Mouse (Mus musculus) v-Abl transformed pro-B cells (cell line): ENCODE measurements around the gene Ehd4.

Source experiments
- in situ Hi-C, 2 experiments: fragments of 400-800 bp; cut with MboI; formaldehyde crosslinking; loops; one replicate each; pipeline ENCODE4 v1.15.1; 2025; ENCODE audit not compliant: unreplicated experiment in 2 of 2

The Ehd4 gene

DNA sequence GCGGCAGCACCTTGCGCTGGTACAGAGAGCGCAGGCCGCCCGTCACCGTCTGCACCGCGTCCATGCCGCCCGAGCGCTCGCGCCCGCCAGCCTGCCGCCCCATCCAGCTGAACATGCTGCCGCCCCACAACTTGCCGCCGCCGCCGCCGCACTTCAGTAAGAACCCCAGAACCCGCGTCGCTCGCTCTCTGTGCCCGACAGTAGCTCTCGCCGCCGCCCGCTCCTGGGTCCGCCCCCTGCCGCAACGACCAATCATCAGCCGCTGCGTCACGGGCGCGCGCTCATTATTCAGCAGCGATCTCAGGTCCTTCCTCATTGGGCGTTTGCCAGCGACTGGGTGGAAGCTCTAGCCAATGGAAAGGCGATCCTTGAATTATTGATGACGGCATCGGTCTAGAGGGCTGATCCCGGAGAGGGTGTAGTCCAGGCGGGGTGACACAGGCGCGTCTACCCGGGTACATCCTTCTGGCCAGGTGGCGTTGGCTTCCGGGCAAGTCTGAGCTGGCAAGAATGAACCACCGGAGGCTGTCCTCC lies at the start of gene Ehd4:
TSS of gene Ehd4 (minus strand) at position 246 of the 534 bp plus-strand sequence.
- in situ Hi-C loops = loop anchor here (25.0 kb wide), 2 partner anchors 317 to 617 kb away; partner anchors contain the start of genes Chp1 (in 1 of the 2) and Exd1 (in 1 of the 2)

GRCm38 (mm10) chr2:120203742-120204141 lies 49.3 kb upstream of the Ehd4 start:
- in situ Hi-C loops = no loop called here

- in situ Hi-C loops = no loop called here
Measured at GRCm38 (mm10) chr2:120200077-120200476, 45.7 kb upstream of the Ehd4 start.

DNA sequence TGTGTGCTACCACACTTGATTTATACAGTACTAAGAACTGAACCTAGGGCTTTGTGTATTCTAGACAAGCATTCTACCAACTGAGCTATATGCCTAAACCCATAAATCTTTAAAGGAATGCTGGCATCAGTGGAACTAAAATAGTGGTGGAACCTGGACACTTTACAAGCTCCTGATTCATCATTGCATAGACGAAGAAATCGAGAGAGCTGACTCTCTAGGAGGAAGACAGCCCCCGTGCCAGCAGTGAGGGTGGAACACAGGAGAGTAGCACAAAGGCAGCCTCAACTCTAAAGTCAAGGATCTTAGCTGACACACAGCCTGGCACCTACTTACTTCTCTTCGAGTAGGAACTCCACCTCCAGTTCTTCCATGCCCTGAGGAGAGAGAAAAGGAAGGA lies 33.8 kb upstream of the Ehd4 start:
- in situ Hi-C loops = loop anchor here (25.0 kb wide), 3 partner anchors 474 to 899 kb away; partner anchors contain the start of genes Epb42 (in 1 of the 2) and Tgm5 (in 1 of the 2)

- in situ Hi-C loops = loop anchor here (25.0 kb wide), 3 partner anchors 475 to 900 kb away; partner anchors contain the start of genes Epb42 (in 1 of the 2) and Tgm5 (in 1 of the 2)
Measured at GRCm38 (mm10) chr2:120187583-120187982, 33.2 kb upstream of the Ehd4 start.

- in situ Hi-C loops = loop anchor here (25.0 kb wide), 3 partner anchors 477 to 902 kb away; partner anchors contain the start of genes Epb42 (in 1 of the 2) and Tgm5 (in 1 of the 2)
Measured at GRCm38 (mm10) chr2:120185527-120186276, 31.3 kb upstream of the Ehd4 start.

DNA sequence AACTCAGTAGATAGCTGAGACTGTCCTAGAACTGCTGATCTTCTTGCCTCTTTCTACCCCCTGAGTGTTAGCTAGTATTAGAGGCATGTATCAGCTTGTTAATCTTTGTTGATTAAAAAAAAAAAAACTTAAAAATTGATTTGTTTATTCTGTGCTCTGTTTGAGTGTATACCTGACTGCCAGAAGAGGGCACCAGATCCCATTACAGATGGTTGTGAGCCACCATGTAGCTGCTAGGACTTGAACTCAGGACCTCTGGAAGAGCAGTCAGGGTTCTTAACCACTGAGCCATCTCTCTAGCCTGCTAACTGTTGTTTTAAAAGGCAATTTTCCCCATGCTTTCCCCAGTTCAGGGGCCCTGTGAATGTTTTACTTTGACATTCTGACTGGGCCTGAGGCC lies 24.5 kb upstream of the Ehd4 start:
- in situ Hi-C loops = loop anchor here (5.0 to 25.0 kb wide), 4 partner anchors 103 to 908 kb away; partner anchors contain the start of genes Epb42 (in 1 of the 2) and Tgm5 (in 1 of the 2)

GRCm38 (mm10) chr2:120173718-120174117 lies 19.3 kb upstream of the Ehd4 start:
- in situ Hi-C loops = loop anchor here (5.0 to 25.0 kb wide), 5 partner anchors 86 to 636 kb away; partner anchors contain the start of genes Mapkbp1 (in 2 of the 2), Chp1 (in 1 of the 2) and Exd1 (in 1 of the 2)

- in situ Hi-C loops = loop anchor here (5.0 to 25.0 kb wide), 5 partner anchors 84 to 634 kb away; partner anchors contain the start of genes Mapkbp1 (in 2 of the 2), Chp1 (in 1 of the 2) and Exd1 (in 1 of the 2)
Measured at GRCm38 (mm10) chr2:120171362-120171761, 17.0 kb upstream of the Ehd4 start.

DNA sequence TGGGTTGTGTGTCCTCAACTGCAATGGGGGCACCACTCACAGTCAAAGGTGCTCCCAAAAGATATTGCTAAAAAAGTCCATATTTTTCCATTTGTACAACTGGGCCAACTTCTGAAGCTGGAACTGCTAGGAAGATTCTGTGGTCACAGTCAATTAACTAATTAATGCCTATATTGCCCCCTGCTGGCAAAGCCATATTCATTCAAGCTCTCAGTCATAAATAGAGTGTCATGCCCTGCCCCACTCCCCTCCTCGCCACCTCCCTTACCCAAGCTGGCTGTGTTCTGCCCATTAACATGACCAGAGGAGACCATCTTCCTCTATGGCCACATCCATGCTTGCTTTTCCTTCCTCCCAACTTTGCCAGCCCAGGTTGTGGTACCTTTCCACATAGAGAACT lies 16.3 kb upstream of the Ehd4 start:
- in situ Hi-C loops = loop anchor here (5.0 to 25.0 kb wide), 5 partner anchors 83 to 633 kb away; partner anchors contain the start of genes Mapkbp1 (in 2 of the 2), Chp1 (in 1 of the 2) and Exd1 (in 1 of the 2)

- in situ Hi-C loops = loop anchor here (25.0 kb wide), 2 partner anchors 332 to 632 kb away; partner anchors contain the start of genes Chp1 (in 1 of the 2) and Exd1 (in 1 of the 2)
Measured at GRCm38 (mm10) chr2:120169382-120169781, 15.0 kb upstream of the Ehd4 start.

- in situ Hi-C loops = loop anchor here (25.0 kb wide), 2 partner anchors 330 to 630 kb away; partner anchors contain the start of genes Chp1 (in 1 of the 2) and Exd1 (in 1 of the 2)
Measured at GRCm38 (mm10) chr2:120167763-120168162, 13.4 kb upstream of the Ehd4 start.

GRCm38 (mm10) chr2:120165474-120165873 lies 11.1 kb upstream of the Ehd4 start:
- in situ Hi-C loops = loop anchor here (25.0 kb wide), 2 partner anchors 328 to 628 kb away; partner anchors contain the start of genes Chp1 (in 1 of the 2) and Exd1 (in 1 of the 2)

DNA sequence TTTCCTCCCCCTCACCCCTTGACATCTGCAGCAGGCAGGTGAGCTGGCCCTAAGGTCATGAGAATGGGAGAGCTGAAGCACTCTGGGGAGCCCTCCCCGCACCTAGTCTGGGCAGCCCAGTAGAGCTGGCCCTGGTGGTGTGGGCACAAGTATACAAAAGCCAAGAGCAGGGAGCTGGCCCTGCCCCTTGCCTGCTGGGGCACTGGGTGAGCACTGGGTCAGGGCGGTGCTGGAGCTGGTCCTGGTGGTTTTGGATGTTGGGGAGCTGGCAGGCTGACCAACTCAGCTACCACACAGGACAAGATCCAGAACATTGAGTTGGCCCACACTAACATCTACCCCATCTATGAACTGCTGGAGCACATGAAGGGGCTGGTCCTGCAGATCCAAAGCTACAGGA lies 5.0 kb upstream of the Ehd4 start:
- in situ Hi-C loops = loop anchor here (25.0 kb wide), 2 partner anchors 322 to 622 kb away; partner anchors contain the start of genes Chp1 (in 1 of the 2) and Exd1 (in 1 of the 2)

DNA sequence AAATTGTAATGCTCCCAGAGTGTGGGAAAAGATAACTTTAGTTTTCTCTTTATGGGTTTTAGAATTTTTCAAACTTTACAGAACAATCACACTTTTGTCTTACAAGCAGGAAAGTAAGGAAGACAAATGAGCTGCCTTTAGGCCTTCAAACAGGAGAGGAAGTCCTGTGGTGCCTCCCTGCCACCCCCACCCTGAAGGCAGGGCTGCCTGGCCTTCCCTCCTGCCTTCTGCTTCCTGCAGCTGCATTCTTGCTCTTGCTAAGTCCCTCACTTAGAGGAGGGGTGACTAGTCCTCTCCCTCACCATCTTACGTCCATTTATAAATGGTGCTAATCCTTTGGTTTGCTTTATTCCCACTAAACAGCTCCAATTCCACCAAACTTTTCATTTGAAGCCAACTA lies 4.4 kb upstream of the Ehd4 start:
- in situ Hi-C loops = loop anchor here (25.0 kb wide), 2 partner anchors 322 to 622 kb away; partner anchors contain the start of genes Chp1 (in 1 of the 2) and Exd1 (in 1 of the 2)

GRCm38 (mm10) chr2:120158016-120158415 lies 3.6 kb upstream of the Ehd4 start:
- in situ Hi-C loops = loop anchor here (25.0 kb wide), 2 partner anchors 321 to 621 kb away; partner anchors contain the start of genes Chp1 (in 1 of the 2) and Exd1 (in 1 of the 2)

- in situ Hi-C loops = loop anchor here (25.0 kb wide), 2 partner anchors 320 to 620 kb away; partner anchors contain the start of genes Chp1 (in 1 of the 2) and Exd1 (in 1 of the 2)
Measured at GRCm38 (mm10) chr2:120157606-120158005, 3.2 kb upstream of the Ehd4 start.

GRCm38 (mm10) chr2:120153586-120154360 lies 633 bp downstream of the Ehd4 start:
- in situ Hi-C loops = loop anchor here (25.0 kb wide), 2 partner anchors 316 to 616 kb away; partner anchors contain the start of genes Chp1 (in 1 of the 2) and Exd1 (in 1 of the 2)

DNA sequence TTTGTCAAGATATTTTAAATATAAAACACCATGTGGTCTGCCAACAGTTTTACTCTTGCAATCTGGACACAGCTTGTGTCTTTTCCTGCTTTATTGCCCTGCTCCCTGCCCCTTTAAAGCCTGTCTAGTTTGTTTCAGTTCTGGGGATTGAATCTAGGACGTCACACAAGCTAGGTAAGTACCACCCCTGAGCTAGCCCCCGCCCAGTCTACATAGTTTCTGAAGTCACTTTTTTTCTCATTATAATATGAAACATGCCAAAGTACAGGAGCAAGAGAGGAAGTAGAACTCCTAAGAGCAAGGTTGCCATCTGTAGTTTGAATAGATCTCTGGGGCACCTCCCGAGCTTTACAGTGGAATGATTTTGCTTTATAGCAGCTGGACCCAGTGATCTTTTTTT lies 3.8 kb downstream of the Ehd4 start:
- in situ Hi-C loops = loop anchor here (25.0 kb wide), 2 partner anchors 313 to 613 kb away; partner anchors contain the start of genes Chp1 (in 1 of the 2) and Exd1 (in 1 of the 2)
